Mouse (Mus musculus) heart, embryonic 12.5 days (tissue): ENCODE data around the gene Cd300e. TPM values are rescaled to one million over a fixed set of nuclear protein-coding genes. Genes with fewer than 3 reads are reported as not detected.

ENCODE experiments used
- ATAC-seq: fragments of 200-750 bp; cut with Nextera tagmentation; 2 replicates; pipeline ENCODE4 v1.8.0; 2017; ENCODE audit warnings: moderate TSS enrichment, moderate library complexity; ENCODE audit not compliant: insufficient number of reproducible peaks, low FRiP score
- H3K27ac ChIP-seq: fragments of 300-500 bp; sonication (generic); 2 replicates; pipeline ENCODE4 v1.5.1; 2016; ENCODE audit warnings: mild to moderate bottlenecking, moderate library complexity; ENCODE audit not compliant: poor library complexity, severe bottlenecking
- H3K27me3 ChIP-seq: fragments of 300-500 bp; sonication (generic); replicated peaks from 2 replicates; pipeline ENCODE4 v1.6.1; 2016; ENCODE audit warnings: mild to moderate bottlenecking, moderate library complexity
- H3K36me3 ChIP-seq: fragments of 300-500 bp; sonication (generic); 2 replicates; pipeline ENCODE4 v1.6.1; 2016; ENCODE audit warnings: mild to moderate bottlenecking, moderate library complexity
- H3K4me1 ChIP-seq: fragments of 300-500 bp; sonication (generic); replicated peaks from 2 replicates; pipeline ENCODE4 v1.6.1; 2016; ENCODE audit warnings: mild to moderate bottlenecking
- H3K4me2 ChIP-seq: fragments of 300-500 bp; sonication (generic); 2 replicates; pipeline ENCODE4 v1.6.1; 2016; ENCODE audit warnings: mild to moderate bottlenecking, moderate library complexity
- H3K4me3 ChIP-seq: fragments of 300-500 bp; sonication (generic); 2 replicates; pipeline ENCODE4 v1.5.1; 2016; ENCODE audit warnings: mild to moderate bottlenecking
- H3K9ac ChIP-seq: fragments of 300-500 bp; sonication (generic); 2 replicates; pipeline ENCODE4 v1.6.1; 2016; ENCODE audit warnings: mild to moderate bottlenecking, moderate library complexity
- H3K9me3 ChIP-seq: fragments of 300-500 bp; sonication (generic); replicated peaks from 2 replicates; pipeline ENCODE4 v1.6.1; 2016; ENCODE audit warnings: mild to moderate bottlenecking, moderate library complexity
- WGBS: fragments of 180-500 bp; shearing (Covaris S2); methylation state at CpG from one replicate; pipeline ENCODE4 v1.1.7; 2016; 5-methylcytosine and 5-hydroxymethylcytosine counted together
- polyA plus RNA-seq: library from polyadenylated mRNA; unstranded; fragments of >200 nt; fragmentation: Nextera tagmentation; extraction: Ambion mirVana; gene quantifications from 2 replicates; pipeline ENCODE4 v1.2.1, GENCODE M21; 2016

Gene Cd300e
- polyA plus RNA-seq, 1 experiment from 2014 or later = not detected

DNA sequence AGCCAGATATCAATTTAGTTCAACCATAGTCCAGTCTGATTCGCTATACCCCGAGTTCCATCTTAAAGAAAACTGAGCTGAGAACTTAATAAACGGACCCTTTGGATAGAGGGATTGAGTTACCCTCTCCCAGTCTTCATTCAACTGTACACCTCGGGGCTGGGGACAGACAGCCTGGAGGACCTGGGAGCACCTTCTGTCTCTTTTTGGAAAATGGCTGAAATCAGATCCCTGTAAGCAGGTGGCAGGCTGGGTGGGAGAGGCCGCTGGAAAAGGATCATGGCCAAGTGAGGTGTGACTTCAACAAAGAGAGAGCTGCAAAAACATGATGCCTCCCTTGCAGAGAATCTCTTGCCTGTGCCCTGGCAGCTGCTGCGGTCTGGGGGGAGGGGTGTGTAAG lies 20.2 kb upstream of the Cd300e start:
- Histone ChIP-seq H3K36me3 (no peaks in the 10 kb centered on the region), H3K9me3 (no peaks in the 10 kb centered on the region), H3K27me3 (peaks cover 33% of the 10 kb centered on the region), H3K4me2 (no peak overlapping the region), H3K9ac (no peak overlapping the region), H3K4me3 (no peak overlapping the region), H3K27ac (no peak overlapping the region), H3K4me1 (no peaks in the 10 kb centered on the region)
- ATAC-seq = no peak
- WGBS = 66% methylated on average over 6 of the region's 6 CpGs

DNA sequence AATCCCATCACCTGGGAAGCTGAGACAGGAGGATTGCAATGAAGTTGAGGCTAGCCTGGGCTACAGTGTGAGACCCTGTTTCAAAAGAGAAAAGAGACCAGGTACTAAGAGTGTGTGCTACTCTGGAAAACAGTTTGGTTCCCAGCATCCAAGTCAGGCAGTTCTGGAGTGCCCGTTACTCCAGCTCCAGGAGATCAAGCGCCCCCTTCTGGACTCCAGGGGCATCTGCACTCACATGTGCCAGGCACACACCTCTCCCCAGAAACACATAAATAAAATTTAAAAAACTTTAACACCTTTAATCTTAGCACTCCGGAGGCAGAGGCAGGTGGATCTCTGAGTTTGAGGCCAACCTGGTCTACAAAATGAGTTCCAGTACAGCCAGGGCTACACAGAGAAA lies 19.4 kb upstream of the Cd300e start:
- no peak overlapping the region for H3K4me3 ChIP-seq
- no peaks in the 10 kb centered on the region for H3K9me3 ChIP-seq
- no peak overlapping the region for H3K4me2 ChIP-seq
- peaks cover 33% of the 10 kb centered on the region for H3K27me3 ChIP-seq
- no peak overlapping the region for H3K9ac ChIP-seq
- no peak overlapping the region for H3K27ac ChIP-seq
- H3K4me1 ChIP-seq = no peaks in the 10 kb centered on the region
- no peak for ATAC-seq
- H3K36me3 ChIP-seq = no peaks in the 10 kb centered on the region
- 62% methylated on average over 3 of the region's 3 CpGs for WGBS

DNA sequence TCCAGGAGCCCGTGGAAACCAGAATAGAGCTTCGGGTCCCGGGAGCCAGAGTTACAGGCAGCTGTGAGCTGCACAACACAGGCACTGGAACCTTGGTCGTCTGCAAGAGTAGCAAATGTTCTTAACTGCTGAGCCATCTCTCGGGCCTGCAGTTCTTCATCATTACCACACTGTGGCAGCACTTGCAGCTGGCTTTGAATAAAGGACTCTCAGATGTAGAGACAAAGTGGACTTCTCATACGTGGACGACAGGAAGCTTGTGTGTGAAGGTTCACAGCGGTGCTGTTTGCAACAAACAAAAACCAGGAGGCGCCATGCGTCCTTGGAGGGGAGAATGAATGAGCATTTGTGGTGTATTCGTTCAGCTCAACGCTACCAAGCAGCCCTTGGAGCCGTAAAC lies 18.9 kb upstream of the Cd300e start:
- Histone ChIP-seq H3K4me3 (no peak overlapping the region), H3K27me3 (peaks cover 33% of the 10 kb centered on the region), H3K4me1 (no peaks in the 10 kb centered on the region), H3K9me3 (no peaks in the 10 kb centered on the region), H3K36me3 (no peaks in the 10 kb centered on the region), H3K27ac (no peak overlapping the region), H3K9ac (no peak overlapping the region), H3K4me2 (no peak overlapping the region)
- WGBS = 39% methylated on average over 13 of the region's 13 CpGs
- ATAC-seq = no peak

DNA sequence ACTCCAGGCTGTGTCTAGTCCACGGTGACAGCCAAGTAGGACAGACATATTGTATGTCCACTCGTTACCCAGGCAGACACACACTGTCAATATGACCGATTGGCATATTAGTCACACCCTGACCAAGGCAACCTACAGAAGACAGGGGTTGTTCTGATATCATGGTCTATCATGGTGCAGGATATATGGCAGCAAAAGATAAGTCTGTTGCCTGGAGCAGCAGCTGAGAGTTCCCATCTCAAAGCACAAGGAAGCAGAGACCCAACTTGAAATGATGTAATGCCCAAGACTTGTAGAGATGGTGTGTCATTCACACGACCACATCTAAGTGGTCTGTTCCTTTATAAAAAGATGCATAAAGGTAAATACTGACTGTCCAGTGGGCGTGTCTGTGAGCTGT lies 16.7 kb upstream of the Cd300e start:
- no peak overlapping the region for H3K4me2 ChIP-seq
- H3K27ac ChIP-seq = no peak overlapping the region

DNA sequence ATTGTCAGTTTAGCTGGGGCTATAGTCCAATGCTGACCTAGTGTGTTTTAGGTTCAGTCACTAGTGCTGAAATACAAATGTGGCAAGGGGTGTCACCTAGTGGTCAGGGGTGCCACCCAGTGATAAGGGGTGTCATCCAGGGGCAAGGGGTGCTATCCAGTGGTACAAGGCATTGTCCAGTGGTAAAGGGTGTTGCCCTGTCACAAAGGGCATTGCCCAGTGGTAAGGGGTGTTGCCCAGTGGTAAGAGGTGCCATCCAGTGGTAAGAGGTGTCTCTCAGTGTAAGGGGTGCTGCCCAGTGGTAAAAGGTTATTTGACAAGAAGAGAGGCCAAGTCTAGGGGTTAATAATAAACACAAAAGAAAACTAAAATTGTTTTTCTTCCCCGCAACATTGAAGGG lies 15.5 kb upstream of the Cd300e start:
- Histone ChIP-seq H3K9ac (no peak overlapping the region), H3K4me3 (no peak overlapping the region), H3K4me1 (no peaks in the 10 kb centered on the region), H3K27me3 (0 out of 2 replicates have a peak, but pooled peaks cover 8% of the 10 kb centered on the region), H3K27ac (no peak overlapping the region), H3K4me2 (no peak overlapping the region), H3K36me3 (no peaks in the 10 kb centered on the region), H3K9me3 (no peaks in the 10 kb centered on the region)
- no peak for ATAC-seq
- 97% methylated on average over 1 of the region's 1 CpGs for WGBS

More for the DNA sequence above, 16.7 kb upstream of the Cd300e start:
- WGBS = 66% methylated on average over 5 of the region's 5 CpGs
- no peak for ATAC-seq
- H3K9ac ChIP-seq = no peak overlapping the region
- H3K4me1 ChIP-seq = no peaks in the 10 kb centered on the region
- H3K9me3 ChIP-seq = no peaks in the 10 kb centered on the region
- peaks cover 12% of the 10 kb centered on the region for H3K27me3 ChIP-seq
- no peak overlapping the region for H3K4me3 ChIP-seq
- no peaks in the 10 kb centered on the region for H3K36me3 ChIP-seq

DNA sequence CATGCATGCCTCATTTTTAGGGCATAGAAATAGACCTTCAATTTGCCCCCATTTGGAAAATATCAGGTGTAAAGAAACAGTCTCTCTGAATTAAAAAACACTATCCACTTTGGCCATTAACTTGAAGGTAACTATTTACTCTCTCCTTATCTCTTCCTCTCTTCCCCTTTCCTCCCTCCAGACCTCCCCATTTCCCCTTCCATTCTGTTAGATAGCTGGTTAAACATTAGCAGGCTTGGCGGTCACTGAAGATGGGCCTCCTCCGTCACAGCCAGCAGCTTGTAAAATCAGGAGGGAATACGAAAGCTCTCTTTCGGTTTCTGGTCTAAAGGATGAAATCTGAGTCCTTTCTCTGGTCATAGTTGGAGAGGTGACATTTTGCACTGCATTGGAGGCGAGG lies 13.9 kb upstream of the Cd300e start:
- Histone ChIP-seq H3K9me3 (no peaks in the 10 kb centered on the region), H3K4me1 (peaks cover 12% of the 10 kb centered on the region), H3K4me3 (no peak overlapping the region), H3K9ac (no peak overlapping the region), H3K4me2 (no peak overlapping the region), H3K27ac (no peak overlapping the region), H3K27me3 (0 out of 2 replicates have a peak, but pooled peaks cover under 1% of the 10 kb centered on the region), H3K36me3 (no peaks in the 10 kb centered on the region)
- 43% methylated on average over 5 of the region's 5 CpGs for WGBS
- ATAC-seq = no peak

DNA sequence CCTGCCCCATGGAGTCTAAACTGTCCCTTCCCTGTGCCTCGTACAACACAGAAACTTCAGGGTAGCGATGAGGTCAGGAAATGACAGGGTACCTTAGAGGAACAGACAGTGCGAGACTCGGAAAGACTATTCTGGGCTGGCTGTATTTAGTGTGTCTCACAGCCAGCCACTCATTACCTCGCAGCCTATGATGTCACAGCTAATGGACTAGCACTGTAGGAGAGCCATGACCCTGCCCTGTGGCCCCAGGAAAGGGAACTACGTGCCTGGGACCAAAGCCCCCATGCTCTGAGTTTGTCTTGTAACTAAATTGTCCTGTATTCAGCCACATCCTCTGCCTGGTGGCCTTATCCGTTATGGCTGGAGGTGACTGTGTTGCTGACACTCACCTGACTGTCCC lies 13.4 kb upstream of the Cd300e start:
- Histone ChIP-seq H3K27me3 (0 out of 2 replicates have a peak, but pooled peaks cover 4% of the 10 kb centered on the region), H3K9me3 (no peaks in the 10 kb centered on the region), H3K4me3 (no peak overlapping the region), H3K36me3 (no peaks in the 10 kb centered on the region), H3K4me2 (no peak overlapping the region), H3K9ac (no peak overlapping the region), H3K27ac (no peak overlapping the region), H3K4me1 (peaks cover 12% of the 10 kb centered on the region)
- no peak for ATAC-seq
- 56% methylated on average over 7 of the region's 7 CpGs for WGBS

DNA sequence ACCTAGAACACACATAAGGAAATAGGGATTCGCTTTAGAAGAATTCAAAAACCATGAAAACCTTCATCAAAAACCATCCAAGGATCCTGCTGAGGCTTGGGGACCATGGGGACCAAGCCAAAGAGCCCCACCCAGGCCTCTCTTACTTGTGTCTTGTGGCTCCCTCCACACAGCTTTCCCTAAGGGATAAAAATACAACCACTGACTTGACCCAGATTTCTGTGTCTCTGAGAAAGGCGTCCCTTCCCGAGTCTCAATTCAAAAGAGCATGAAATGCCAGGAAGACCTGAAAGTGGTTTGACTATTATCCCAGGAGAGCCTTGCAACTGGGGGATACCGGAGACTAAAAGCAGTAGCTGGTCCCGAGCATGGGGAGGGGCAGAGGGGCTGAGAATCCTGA lies 11.0 kb upstream of the Cd300e start:
- H3K36me3 ChIP-seq = no peaks in the 10 kb centered on the region
- no peak overlapping the region for H3K9ac ChIP-seq
- peaks cover 12% of the 10 kb centered on the region for H3K4me1 ChIP-seq
- WGBS = 60% methylated on average over 5 of the region's 5 CpGs
- 0 out of 2 replicates have a peak, but pooled peaks cover 4% of the 10 kb centered on the region for H3K27me3 ChIP-seq
- no peak overlapping the region for H3K27ac ChIP-seq
- ATAC-seq = no peak
- no peak overlapping the region for H3K4me3 ChIP-seq
- H3K9me3 ChIP-seq = no peaks in the 10 kb centered on the region
- H3K4me2 ChIP-seq = no peak overlapping the region

DNA sequence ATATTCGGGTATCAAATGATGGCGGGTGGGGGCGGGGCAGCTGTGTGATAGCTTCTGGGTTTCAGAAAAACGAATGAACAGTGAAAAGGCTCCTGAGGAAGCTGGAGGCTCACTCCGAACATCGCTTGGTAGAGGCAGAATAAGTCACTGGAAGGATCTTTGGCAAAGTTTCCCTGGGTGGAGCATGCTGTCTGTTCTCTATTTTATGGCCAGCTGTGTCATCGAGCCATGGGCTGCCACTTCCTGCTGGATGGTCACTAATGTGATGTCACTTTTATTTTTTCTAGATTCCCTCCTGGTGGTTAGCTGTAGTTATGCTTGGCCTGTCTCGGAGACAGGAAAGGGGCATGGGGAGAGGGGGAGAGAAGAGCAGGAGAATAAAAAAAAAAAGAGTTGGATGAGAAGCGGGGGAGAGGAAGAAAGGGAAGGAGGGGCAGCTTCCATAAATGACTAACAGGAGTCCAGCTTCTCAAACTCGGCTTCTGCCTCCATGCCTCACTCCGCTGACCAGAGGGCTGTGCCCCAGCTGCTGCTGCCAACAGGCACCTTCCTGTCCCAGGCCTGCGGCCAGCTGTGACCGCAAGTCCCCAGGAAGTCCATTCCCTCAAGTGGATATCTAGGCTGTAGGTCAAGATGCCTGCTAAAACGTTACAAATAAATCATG lies 9.8 kb upstream of the Cd300e start:
- Histone ChIP-seq H3K4me2 (peak overlapping the region; percentile 26), H3K27ac (no peak overlapping the region), H3K9ac (no peak overlapping the region), H3K36me3 (no peaks in the 10 kb centered on the region), H3K9me3 (no peaks in the 10 kb centered on the region), H3K27me3 (0 out of 2 replicates have a peak, but pooled peaks cover 4% of the 10 kb centered on the region), H3K4me1 (peaks cover 12% of the 10 kb centered on the region), H3K4me3 (no peak overlapping the region)
- WGBS = 27% methylated on average over 14 of the region's 14 CpGs
- ATAC-seq = no peak

DNA sequence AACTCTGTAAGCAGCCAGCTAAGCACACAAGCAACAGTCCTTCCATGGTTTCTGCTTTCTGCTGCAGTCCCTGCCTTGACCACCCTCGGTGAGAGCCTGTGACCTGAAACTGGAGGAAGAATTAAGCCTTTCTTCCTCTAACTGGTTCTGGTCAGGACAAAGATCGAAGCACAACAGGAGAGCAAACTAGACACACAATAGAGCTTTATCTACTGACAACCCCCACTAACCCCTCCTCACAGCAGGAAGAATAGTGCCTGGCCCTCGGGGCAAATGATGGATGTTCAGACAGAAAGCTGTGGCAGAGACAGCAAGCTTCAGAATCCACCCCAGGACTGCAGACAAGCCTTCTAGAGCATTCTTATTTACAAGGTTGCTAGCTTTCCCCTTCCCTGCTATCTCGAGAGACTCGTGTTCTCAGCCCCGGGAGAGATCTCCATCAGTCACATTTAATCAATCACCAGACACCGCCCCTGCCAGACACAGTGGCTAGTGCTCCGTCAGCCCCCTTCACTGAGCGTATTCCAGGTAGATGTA lies 9.1 kb upstream of the Cd300e start:
- no peak overlapping the region for H3K27ac ChIP-seq
- H3K4me2 ChIP-seq = peak overlapping the region; percentile 26
- H3K9me3 ChIP-seq = no peaks in the 10 kb centered on the region
- ATAC-seq = no peak
- 0 out of 2 replicates have a peak, but pooled peaks cover 4% of the 10 kb centered on the region for H3K27me3 ChIP-seq
- no peak overlapping the region for H3K9ac ChIP-seq
- peaks cover 12% of the 10 kb centered on the region for H3K4me1 ChIP-seq
- no peak overlapping the region for H3K4me3 ChIP-seq
- no peaks in the 10 kb centered on the region for H3K36me3 ChIP-seq
- 14% methylated on average over 9 of the region's 9 CpGs for WGBS

DNA sequence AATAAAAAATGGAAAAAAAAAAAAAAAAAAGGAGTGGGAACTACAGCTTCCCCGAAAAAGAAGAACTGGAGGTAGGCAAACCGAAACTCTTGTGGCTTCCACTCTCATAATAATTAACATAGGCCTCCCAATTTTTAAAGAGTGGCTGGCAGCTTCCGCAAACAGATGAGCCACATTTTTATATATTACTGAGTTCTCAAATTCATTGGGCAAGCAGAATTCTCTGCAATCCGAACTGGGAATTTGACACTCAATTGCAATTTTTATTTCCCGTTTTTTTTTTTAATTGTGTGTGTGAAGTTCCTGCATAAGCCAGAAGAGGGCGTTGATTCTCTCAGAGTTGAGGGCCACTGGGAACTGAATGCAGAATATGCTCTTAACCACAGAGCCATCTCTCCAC lies 4.8 kb upstream of the Cd300e start:
- no peak for ATAC-seq
- H3K9me3 ChIP-seq = no peaks in the 10 kb centered on the region
- no peak overlapping the region for H3K4me3 ChIP-seq
- no peak overlapping the region for H3K27ac ChIP-seq
- no peaks in the 10 kb centered on the region for H3K36me3 ChIP-seq
- whole genome bisulfite sequencing = 59% methylated on average over 6 of the region's 6 CpGs
- 0 out of 2 replicates have a peak, but pooled peaks cover 4% of the 10 kb centered on the region for H3K27me3 ChIP-seq
- H3K4me2 ChIP-seq = no peak overlapping the region
- H3K9ac ChIP-seq = no peak overlapping the region
- peaks cover 8% of the 10 kb centered on the region; the same call in 1 of the 2 replicates for H3K4me1 ChIP-seq

DNA sequence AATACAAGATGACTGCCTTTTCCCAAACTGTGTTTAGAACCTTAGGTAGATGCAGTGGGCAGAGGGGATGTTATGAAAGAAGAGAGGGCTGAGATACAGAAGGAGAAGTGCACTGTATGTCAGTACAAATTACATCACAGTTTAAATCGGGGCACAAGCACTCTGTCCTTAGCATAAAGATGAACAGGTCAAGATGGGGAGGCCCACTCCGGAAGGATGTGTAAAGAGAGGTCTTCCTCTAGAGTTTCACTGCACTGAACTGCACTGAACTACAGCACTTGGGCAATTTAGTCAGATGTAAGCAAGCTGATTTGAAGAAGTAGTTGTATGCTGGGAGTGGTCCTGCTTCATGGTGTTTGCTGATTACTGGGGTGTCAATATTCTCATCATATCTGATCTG lies 2.2 kb downstream of the Cd300e start:
- ATAC-seq = no peak
- Histone ChIP-seq H3K9me3 (no peaks in the 10 kb centered on the region), H3K27ac (no peak overlapping the region), H3K4me3 (no peak overlapping the region), H3K9ac (no peak overlapping the region), H3K4me2 (no peak overlapping the region), H3K36me3 (no peaks in the 10 kb centered on the region), H3K4me1 (no peaks in the 10 kb centered on the region), H3K27me3 (no peaks in the 10 kb centered on the region; the same call in 1 of the 2 replicates)
- WGBS = 61% methylated on average over 2 of the region's 2 CpGs
